Mouse (Mus musculus) hindbrain, postnatal 0 days (tissue): ENCODE measurements at regions not wholly inside any gene's neighbourhood (a gene's known extent, or its start where the extent isn't known, plus 50 kb on each side); places are given as distances from the start of the nearest gene placed in this dataset.

Source experiments
- ATAC-seq: fragments of 200-750 bp; cut with Nextera tagmentation; 2 replicates; pipeline ENCODE4 v1.8.0; 2017; ENCODE audit warnings: mild to moderate bottlenecking, moderate TSS enrichment, moderate library complexity
- DNase-seq: peaks from one replicate; pipeline ENCODE4 v3.0.0-alpha.2; 2015; ENCODE audit warnings: low spot score
- H3K27ac ChIP-seq: fragments of 300-500 bp; sonication (generic); 2 replicates; pipeline ENCODE4 v1.5.1; 2014; ENCODE audit warnings: mild to moderate bottlenecking
- H3K27me3 ChIP-seq: fragments of 300-500 bp; sonication (generic); 2 replicates; pipeline ENCODE4 v1.6.1; 2014; ENCODE audit warnings: low read length, mixed read lengths; ENCODE audit not compliant: insufficient read depth
- H3K36me3 ChIP-seq: fragments of 300-500 bp; sonication (generic); 2 replicates; pipeline ENCODE4 v1.6.1; 2014; ENCODE audit warnings: low read length, mixed read lengths; ENCODE audit not compliant: insufficient read depth
- H3K4me1 ChIP-seq: fragments of 300-500 bp; sonication (generic); 2 replicates; pipeline ENCODE4 v1.6.1; 2014; ENCODE audit warnings: antibody characterized with exemption, low read length, mixed read lengths; ENCODE audit not compliant: insufficient read depth
- H3K4me2 ChIP-seq: fragments of 300-500 bp; sonication (generic); 2 replicates; pipeline ENCODE4 v1.6.1; 2014; ENCODE audit warnings: low read depth, mild to moderate bottlenecking, low read length, moderate library complexity, mixed read lengths
- H3K4me3 ChIP-seq: fragments of 300-500 bp; sonication (generic); 2 replicates; pipeline ENCODE4 v1.5.1; 2014; ENCODE audit warnings: low read length
- H3K9ac ChIP-seq: fragments of 300-500 bp; sonication (generic); replicated peaks from 2 replicates; pipeline ENCODE4 v1.6.1; 2014; ENCODE audit warnings: mild to moderate bottlenecking, low read length, moderate library complexity, mixed read lengths
- H3K9me3 ChIP-seq: fragments of 300-500 bp; sonication (generic); 2 replicates; pipeline ENCODE4 v1.6.1; 2016; ENCODE audit warnings: low read length, mixed read lengths
- CTCF ChIP-seq: IDR thresholded peaks from 2 replicates; pipeline ENCODE4 v1.5.1; 2016; ENCODE audit warnings: antibody characterized with exemption, control low read depth, low read depth
- WGBS: fragments of 180-500 bp; shearing (Covaris S2); extraction: QIAGEN DNeasy Blood & Tissue Kit; methylation state at CpG from one replicate; pipeline ENCODE4 v1.1.7; 2014; 5-methylcytosine and 5-hydroxymethylcytosine counted together

- Histone ChIP-seq H3K9me3 (no peaks in the 10 kb centered on the region), H3K36me3 (no peaks in the 10 kb centered on the region), H3K27me3 (no peaks in the 10 kb centered on the region), H3K4me3 (no peak overlapping the region), H3K27ac (no peak overlapping the region), H3K9ac (no peak overlapping the region), H3K4me1 (no peaks in the 10 kb centered on the region), H3K4me2 (no peak overlapping the region)
- 23% methylated on average over 9 of the region's 9 CpGs for whole genome bisulfite sequencing
- no peak for DNase-seq
- TF ChIP-seq CTCF = no peak
- ATAC-seq = no peak
Measured at GRCm38 (mm10) chr16:76224901-76225586, 148.6 kb downstream of the Nrip1 start.

GRCm38 (mm10) chr16:76223716-76224115 is 149.9 kb downstream of the Nrip1 start:
- Histone ChIP-seq H3K27ac (no peak overlapping the region), H3K4me1 (no peaks in the 10 kb centered on the region), H3K9me3 (no peaks in the 10 kb centered on the region), H3K27me3 (no peaks in the 10 kb centered on the region), H3K4me3 (no peak overlapping the region), H3K9ac (no peak overlapping the region), H3K4me2 (no peak overlapping the region), H3K36me3 (no peaks in the 10 kb centered on the region)
- DNase-seq = no peak
- no peak for ATAC-seq
- no peak for TF ChIP-seq CTCF
- 53% methylated on average over 4 of the region's 4 CpGs for WGBS

- DNase-seq (no peak), ATAC-seq (no peak)
- H3K4me1 ChIP-seq = no peaks in the 10 kb centered on the region
- no peak for TF ChIP-seq CTCF
- no peak overlapping the region for H3K4me2 ChIP-seq
- 74% methylated on average over 5 of the region's 5 CpGs for WGBS
- no peak overlapping the region for H3K27ac ChIP-seq
- no peaks in the 10 kb centered on the region for H3K36me3 ChIP-seq
- H3K9me3 ChIP-seq = no peaks in the 10 kb centered on the region
- no peaks in the 10 kb centered on the region for H3K27me3 ChIP-seq
- no peak overlapping the region for H3K9ac ChIP-seq
- H3K4me3 ChIP-seq = no peak overlapping the region
Measured at GRCm38 (mm10) chr16:76222960-76223359, 150.7 kb downstream of the Nrip1 start.

GRCm38 (mm10) chr16:76220466-76220865 is 153.2 kb downstream of the Nrip1 start:
- Histone ChIP-seq H3K4me1 (no peaks in the 10 kb centered on the region), H3K4me2 (no peak overlapping the region), H3K9me3 (no peaks in the 10 kb centered on the region), H3K4me3 (no peak overlapping the region), H3K9ac (no peak overlapping the region), H3K27me3 (no peaks in the 10 kb centered on the region), H3K27ac (no peak overlapping the region), H3K36me3 (no peaks in the 10 kb centered on the region)
- ATAC-seq (no peak), DNase-seq (no peak)
- TF ChIP-seq CTCF = no peak
- 88% methylated on average over 3 of the region's 3 CpGs for WGBS

GRCm38 (mm10) chr16:76219233-76219632 is 154.4 kb downstream of the Nrip1 start:
- DNase-seq (no peak), ATAC-seq (no peak)
- Histone ChIP-seq H3K36me3 (no peaks in the 10 kb centered on the region), H3K9ac (no peak overlapping the region), H3K27ac (no peak overlapping the region), H3K4me1 (no peaks in the 10 kb centered on the region), H3K9me3 (no peaks in the 10 kb centered on the region), H3K4me3 (no peak overlapping the region), H3K4me2 (no peak overlapping the region), H3K27me3 (no peaks in the 10 kb centered on the region)
- TF ChIP-seq CTCF = no peak

- Histone ChIP-seq H3K27me3 (no peaks in the 10 kb centered on the region), H3K4me3 (no peak overlapping the region), H3K9ac (no peak overlapping the region), H3K27ac (no peak overlapping the region), H3K4me1 (no peaks in the 10 kb centered on the region), H3K9me3 (no peaks in the 10 kb centered on the region), H3K4me2 (no peak overlapping the region), H3K36me3 (no peaks in the 10 kb centered on the region)
- WGBS = 95% methylated on average over 11 of the region's 11 CpGs
- no peak for TF ChIP-seq CTCF
- no peak for ATAC-seq
- no peak for DNase-seq
Measured at GRCm38 (mm10) chr16:76218310-76219170, 155.1 kb downstream of the Nrip1 start.

GRCm38 (mm10) chr16:76216184-76216583 is 157.4 kb downstream of the Nrip1 start:
- no peaks in the 10 kb centered on the region for H3K4me1 ChIP-seq
- no peak overlapping the region for H3K4me2 ChIP-seq
- no peak overlapping the region for H3K4me3 ChIP-seq
- no peaks in the 10 kb centered on the region for H3K9me3 ChIP-seq
- H3K9ac ChIP-seq = no peak overlapping the region
- no peaks in the 10 kb centered on the region for H3K36me3 ChIP-seq
- H3K27ac ChIP-seq = no peak overlapping the region
- DNase-seq (no peak), ATAC-seq (no peak)
- WGBS = 41% methylated on average over 9 of the region's 9 CpGs
- TF ChIP-seq CTCF = no peak
- H3K27me3 ChIP-seq = no peaks in the 10 kb centered on the region
